Mouse (Mus musculus) layer of hippocampus, adult 2 months (tissue): ENCODE data around the gene Dgki. TPM values are rescaled to one million over a fixed set of nuclear protein-coding genes. Genes with fewer than 3 reads are reported as not detected.
A peak's percentile ranks its signal among the peaks of the same experiment; 100 is the strongest.

Source experiments
- DNase-seq, 2 experiments: peaks; one replicate each; pipeline ENCODE4 v3.0.0; 2022; ENCODE audit warnings: low spot score in 2 of 2
- H3K27ac ChIP-seq: fragments of 200-600 bp; 2 replicates; pipeline ENCODE4 v1.8.1; 2022
- H3K4me3 ChIP-seq: fragments of 200-600 bp; 2 replicates; pipeline ENCODE4 v1.8.1; 2022; ENCODE audit warnings: mild to moderate bottlenecking
- CTCF ChIP-seq: fragments of 200-600 bp; conservative IDR thresholded peaks from 2 replicates; pipeline ENCODE4 v1.8.1; 2022; ENCODE audit warnings: antibody characterized with exemption, mild to moderate bottlenecking, moderate library complexity
- total RNA-seq, 2 experiments: library from RNA; stranded (reverse); gene quantifications; 2 replicates each; pipeline ENCODE4 v1.2.3; 2021

Dgki gene
- total RNA-seq, 2 experiments from 2014 or later = 88.6 to 89.5 TPM

DNA sequence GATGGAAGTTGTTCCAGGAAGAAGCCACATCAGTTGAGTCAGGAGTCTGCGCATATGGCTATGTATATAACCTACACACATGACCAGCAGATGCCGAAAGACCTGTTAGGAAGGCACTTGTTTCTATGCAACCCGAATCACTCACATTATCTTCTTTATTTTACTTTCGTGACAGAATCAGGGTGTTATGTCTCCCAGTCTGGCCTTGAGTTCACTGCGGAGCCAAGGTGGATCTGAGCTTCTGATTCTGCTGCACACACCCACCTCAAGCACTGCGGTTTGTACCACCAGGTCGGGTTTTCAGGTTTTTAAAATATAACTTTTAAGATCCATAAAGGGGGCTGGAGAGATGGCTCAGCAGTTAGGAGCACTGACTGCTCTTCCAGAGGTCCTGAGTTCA lies 22.7 kb upstream of the Dgki start:
- Histone ChIP-seq H3K27ac (no peak overlapping the region), H3K4me3 (no peak overlapping the region)
- DNase-seq = no peak
- TF ChIP-seq CTCF = no peak

DNA sequence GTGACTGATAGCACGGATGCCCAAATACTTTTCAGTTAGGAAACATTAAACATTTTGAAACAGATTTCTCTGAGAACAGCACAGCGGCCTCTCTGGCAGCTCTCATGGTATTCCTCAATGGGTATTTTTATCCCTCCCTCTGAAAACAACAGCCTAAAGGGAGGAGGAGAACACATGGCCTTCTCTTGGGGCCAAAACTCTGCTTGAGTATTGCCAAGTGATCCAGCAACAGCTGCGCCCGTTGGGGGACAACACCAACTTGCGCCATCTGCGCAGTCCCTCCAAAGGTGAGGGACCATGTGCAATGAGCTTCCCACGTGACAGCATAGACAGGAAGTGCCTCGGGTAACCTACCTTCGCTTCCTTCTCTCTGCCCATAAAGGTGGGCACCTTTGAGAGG lies 22.1 kb upstream of the Dgki start:
- peak; percentile 78 to 85 for DNase-seq
- peak overlapping the region; percentile 33; the same call in 1 of the 2 replicates for H3K27ac ChIP-seq
- peak; percentile 70 for TF ChIP-seq CTCF
- H3K4me3 ChIP-seq = no peak overlapping the region

DNA sequence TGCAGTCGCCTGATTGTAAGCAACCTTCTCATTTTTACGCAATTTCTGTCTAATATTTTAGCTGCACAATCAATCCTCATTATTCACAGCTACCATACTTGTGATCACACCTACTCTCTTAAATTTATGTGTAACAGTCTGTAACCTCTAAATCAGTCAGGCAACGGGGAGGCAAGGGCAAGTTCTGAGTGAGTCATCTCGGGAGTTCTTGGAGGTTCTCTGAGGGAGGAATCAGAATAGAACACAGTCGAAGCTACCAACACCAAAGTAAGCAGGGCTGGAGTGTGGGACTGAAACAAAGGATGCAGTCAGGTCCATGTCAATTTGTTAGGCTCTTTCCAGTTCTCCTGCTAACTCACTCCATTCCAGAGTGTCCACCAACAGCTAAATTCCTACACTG lies 17.9 kb upstream of the Dgki start:
- no peak overlapping the region for H3K4me3 ChIP-seq
- no peak for TF ChIP-seq CTCF
- no peak overlapping the region for H3K27ac ChIP-seq
- DNase-seq = no peak

DNA sequence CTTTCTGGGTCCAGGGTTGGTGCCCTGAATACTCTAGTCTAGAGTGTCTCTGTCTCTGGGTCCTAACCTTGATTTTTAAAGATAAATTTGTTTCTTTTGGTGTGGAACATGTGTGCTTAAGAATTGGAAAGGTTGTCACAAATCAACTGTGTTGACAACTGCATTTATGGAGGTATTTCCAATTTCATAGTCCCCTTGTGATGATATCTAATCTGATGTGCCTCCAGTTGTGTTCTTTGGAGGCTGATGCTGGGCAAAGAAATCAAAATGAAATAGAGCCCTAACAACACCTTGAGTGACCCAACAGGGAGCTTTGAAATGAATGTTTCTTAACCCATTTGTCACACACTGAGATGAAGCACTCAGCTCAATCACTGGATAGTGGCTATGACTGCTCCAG lies 15.5 kb upstream of the Dgki start:
- TF ChIP-seq CTCF = no peak
- DNase-seq = no peak
- Histone ChIP-seq H3K4me3 (no peak overlapping the region), H3K27ac (no peak overlapping the region)

DNA sequence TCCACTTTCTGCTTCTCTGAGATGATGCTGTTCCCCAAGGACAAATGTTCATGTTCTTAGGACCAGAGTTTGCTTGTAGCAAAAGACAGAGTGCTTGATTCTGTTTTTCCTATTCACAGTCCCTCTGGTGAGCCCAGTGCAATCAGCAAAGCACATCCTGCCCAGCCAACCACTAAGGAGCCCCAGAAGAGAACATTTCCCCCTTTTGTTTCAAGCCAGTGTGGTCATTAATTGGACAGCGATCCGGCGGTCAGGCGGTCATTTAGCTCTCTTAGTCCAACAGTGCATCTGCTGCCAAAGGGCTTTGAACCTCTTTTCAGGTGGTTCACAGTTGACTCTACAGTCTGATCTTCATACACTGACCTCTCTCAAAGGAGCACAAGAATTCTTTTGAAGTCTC lies 10.6 kb upstream of the Dgki start:
- Histone ChIP-seq H3K27ac (no peak overlapping the region), H3K4me3 (no peak overlapping the region)
- DNase-seq = no peak
- no peak for TF ChIP-seq CTCF

DNA sequence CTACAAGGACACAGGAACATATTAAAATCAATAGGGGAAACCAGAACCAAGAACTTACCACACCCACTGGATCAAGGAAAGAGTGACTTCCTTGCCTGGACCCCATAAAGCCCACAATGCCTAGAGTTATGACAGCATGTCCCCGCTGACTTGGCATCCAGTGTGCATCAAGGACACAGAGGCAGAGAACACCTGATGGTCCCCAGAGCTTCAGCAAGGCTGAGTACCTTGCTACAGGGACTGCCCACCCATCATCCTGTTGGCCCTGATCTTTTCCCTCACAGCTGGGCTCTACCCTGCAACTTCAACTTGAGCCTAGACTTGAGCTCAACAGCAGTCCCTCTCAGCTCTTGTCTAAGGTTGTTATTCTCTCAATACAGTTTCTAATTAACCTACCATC lies 6.6 kb upstream of the Dgki start:
- Histone ChIP-seq H3K4me3 (no peak overlapping the region), H3K27ac (no peak overlapping the region)
- no peak for TF ChIP-seq CTCF
- DNase-seq = no peak

DNA sequence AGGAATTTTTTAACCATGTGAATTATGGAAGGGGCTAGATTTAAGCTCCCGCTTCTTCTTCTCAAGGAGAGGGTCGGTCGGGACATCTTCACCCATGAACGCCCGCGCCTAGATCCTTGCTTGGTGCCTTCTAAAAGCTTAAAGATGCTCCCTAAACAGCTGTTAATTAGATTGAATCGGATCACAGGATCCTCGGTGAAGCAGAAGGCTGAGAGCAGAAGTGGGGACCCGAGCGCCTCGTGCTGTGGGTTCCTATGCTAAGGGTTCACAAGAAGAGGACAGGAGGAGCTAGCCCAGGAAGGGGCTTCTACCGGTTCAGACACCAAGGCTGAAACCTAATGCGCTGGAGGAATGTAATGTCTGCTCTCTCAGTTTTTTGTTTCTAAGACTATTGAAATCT lies 508 bp upstream of the Dgki start:
- H3K4me3 ChIP-seq = peak overlapping the region; percentile 84
- DNase-seq = no peak
- peak overlapping the region; percentile 95 for H3K27ac ChIP-seq
- TF ChIP-seq CTCF = no peak

DNA sequence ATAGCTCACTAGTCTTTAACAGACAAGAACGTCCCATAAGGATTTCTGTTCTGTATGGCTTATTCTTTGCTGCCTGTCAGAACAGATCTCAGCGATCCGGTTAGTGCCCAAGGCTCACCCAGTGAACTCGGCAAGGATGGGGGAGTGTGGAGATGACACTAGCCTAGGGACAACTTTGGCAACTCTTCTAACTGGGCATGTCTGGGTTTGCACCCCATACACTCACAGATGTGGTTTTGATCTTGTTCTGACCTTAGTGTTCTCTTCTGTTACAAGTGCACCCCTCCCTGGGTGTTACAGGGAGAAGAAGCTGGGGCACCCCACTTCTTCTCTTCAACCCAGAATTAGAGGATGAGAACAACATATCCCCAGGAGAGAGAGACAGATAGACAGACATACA lies 1.0 kb downstream of the Dgki start:
- DNase-seq = no peak
- no peak for TF ChIP-seq CTCF
- Histone ChIP-seq H3K4me3 (peak overlapping the region; percentile 84), H3K27ac (peak overlapping the region; percentile 95)

DNA sequence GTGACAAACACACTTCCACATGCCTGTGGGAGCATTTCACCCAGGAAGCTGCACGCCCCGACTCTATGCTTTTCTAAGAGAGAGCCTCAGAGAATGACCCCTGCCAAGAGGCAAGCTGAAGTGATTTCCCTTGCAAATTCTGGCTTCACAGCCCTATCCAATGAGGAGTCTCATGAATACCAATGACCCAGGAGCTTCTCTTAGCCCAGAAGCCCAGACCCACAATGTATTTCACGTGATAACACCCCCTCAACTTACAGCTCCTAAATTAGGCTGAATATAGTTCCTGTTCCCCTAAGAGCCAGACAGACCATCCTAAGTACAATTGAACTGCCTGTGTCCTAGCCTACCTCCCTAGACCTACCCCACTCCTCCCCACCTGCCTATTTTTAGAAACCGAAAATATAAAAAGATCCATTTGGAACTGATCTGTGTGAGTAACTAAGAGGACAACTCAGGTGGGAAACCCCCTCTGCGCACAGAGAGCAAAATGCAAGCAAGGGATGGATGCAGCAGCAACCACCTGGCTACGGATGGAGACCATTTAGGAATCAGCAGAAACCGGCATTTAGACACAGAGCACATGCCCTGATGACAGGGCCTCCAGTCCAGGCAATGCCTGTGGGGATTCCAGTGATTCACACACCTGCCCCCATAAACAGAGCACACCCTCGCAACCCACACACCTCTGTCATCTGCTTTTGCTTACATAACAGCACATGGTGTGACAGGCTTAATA lies 2.1 kb downstream of the Dgki start:
- TF ChIP-seq CTCF = no peak
- Histone ChIP-seq H3K4me3 (peak overlapping the region; percentile 84), H3K27ac (peak overlapping the region; percentile 95)
- peak in 1 of 2 experiments; percentile 40 for DNase-seq

DNA sequence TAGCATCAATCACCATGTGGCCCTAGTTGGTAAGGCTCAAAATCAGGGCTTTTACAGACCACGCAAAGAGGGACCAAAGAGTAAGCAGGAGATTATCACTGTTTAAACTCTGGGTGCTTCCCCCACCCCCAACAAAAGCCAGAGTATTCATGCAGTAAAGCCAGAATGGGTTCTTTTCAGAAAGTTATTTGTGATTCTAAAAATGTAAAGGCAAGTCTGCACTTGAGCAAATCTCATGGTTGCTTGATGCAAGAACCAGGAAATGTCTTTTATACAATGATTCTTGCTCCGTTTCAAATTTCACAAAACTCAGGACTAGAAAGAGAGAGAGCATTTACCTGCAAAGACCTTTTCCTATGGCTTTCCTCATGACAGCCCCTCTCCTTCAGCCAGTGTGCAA lies 7.9 kb downstream of the Dgki start:
- TF ChIP-seq CTCF = no peak

DNA sequence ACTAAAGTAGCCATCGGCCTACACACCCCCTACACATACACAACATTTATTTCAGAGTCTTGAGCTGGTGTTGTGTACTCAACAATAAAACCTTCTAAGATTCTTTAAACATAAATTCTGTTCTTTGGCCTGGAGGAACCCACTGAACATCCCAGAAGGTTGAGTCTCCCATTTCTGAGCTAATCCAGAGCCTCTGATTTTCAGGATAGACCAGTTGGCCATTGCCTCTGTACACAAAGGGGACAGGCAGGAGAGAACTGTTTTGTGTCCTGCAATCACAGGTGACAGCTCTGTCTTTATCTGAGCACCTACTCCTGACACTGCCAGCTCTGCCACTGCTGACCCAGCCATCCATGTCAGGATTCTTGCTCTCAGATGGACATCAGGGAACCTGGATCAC lies 8.8 kb downstream of the Dgki start:
- DNase-seq = no peak
- H3K4me3 ChIP-seq = no peak overlapping the region
- TF ChIP-seq CTCF = no peak
- H3K27ac ChIP-seq = no peak overlapping the region

More for the DNA sequence above, 7.9 kb downstream of the Dgki start:
- Histone ChIP-seq H3K4me3 (no peak overlapping the region), H3K27ac (no peak overlapping the region)
- DNase-seq = no peak

DNA sequence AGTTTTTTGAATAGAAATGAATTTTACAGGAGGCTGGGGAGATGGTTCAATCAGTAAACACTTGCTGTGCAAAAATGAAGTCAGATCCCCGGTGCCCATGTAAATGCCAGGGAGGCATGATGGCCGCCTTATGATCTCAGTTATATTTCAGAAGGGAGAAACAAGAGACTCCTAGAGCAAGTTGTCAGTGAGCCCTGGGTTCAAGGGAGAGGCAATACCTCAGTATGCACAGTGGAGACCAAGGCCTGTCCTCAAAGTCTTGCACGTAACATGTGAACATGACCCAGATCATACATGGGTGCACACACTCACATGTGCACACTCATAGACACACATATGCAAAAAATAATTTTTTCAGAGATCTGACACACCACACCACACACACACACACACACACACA lies 9.3 kb downstream of the Dgki start:
- no peak overlapping the region for H3K4me3 ChIP-seq
- TF ChIP-seq CTCF = no peak
- no peak overlapping the region for H3K27ac ChIP-seq
- DNase-seq = no peak

DNA sequence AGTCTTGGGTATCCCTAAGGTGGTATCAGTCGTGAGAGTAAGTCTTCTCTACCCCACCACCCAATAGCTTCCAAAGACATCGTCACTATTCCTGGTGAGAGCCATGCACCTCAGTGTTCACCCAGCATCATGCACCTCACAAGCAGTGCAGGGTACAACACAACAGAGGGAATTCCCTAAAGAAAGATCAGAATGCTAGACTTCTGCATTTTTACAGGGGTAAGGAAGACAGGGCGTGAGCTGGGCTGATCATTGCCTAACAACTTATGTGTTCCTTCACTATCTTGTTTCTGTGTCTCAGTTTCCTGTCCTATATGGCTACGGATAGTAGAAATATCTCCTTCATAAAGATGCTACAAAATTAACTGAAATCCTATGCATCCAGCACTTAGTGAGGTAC lies 13.8 kb downstream of the Dgki start:
- DNase-seq = no peak
- no peak for TF ChIP-seq CTCF
- no peak overlapping the region for H3K4me3 ChIP-seq
- no peak overlapping the region for H3K27ac ChIP-seq

DNA sequence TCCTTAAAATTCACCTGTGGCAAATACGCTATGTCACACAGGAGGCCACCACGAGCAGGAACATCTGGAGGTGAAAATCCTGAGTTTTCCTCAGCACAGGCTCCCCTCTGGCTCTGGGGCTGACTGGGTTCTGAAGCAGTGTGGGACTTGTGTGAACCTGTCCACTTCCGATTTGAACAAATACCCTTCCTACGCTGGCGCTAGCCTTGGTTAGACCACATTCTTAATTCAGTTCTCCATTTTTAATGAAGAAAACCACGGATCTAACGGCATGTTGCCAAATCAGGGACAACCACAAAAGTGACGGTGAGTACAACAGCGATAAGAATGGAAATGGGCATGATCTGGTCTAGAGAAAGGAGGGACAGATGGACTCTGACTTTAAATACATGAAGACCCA lies 15.1 kb downstream of the Dgki start:
- no peak for DNase-seq
- no peak for TF ChIP-seq CTCF
- Histone ChIP-seq H3K4me3 (no peak overlapping the region), H3K27ac (no peak overlapping the region)
